Mouse (Mus musculus) midbrain, embryonic 13.5 days (tissue): Measurements from ENCODE around the gene Cand1. TPM values are rescaled to one million over a fixed set of nuclear protein-coding genes. Genes with fewer than 3 reads are reported as not detected.

ENCODE experiments used
- ATAC-seq: fragments of 200-750 bp; cut with Nextera tagmentation; 2 replicates; pipeline ENCODE4 v1.8.0; 2017; ENCODE audit warnings: mild to moderate bottlenecking, moderate TSS enrichment, moderate library complexity
- H3K27ac ChIP-seq: fragments of 300-500 bp; sonication (generic); 2 replicates; pipeline ENCODE4 v1.5.1; 2015; ENCODE audit warnings: inconsistent platforms, mild to moderate bottlenecking, moderate library complexity
- H3K27me3 ChIP-seq: fragments of 300-500 bp; sonication (generic); 2 replicates; pipeline ENCODE4 v1.6.1; 2015; ENCODE audit warnings: mild to moderate bottlenecking, inconsistent platforms
- H3K36me3 ChIP-seq: fragments of 300-500 bp; sonication (generic); 2 replicates; pipeline ENCODE4 v1.6.1; 2015; ENCODE audit warnings: mild to moderate bottlenecking, inconsistent platforms
- H3K4me1 ChIP-seq: fragments of 300-500 bp; sonication (generic); replicated peaks from 2 replicates; pipeline ENCODE4 v1.6.1; 2015; ENCODE audit warnings: inconsistent platforms
- H3K4me2 ChIP-seq: fragments of 300-500 bp; sonication (generic); replicated peaks from 2 replicates; pipeline ENCODE4 v1.6.1; 2015; ENCODE audit warnings: moderate library complexity, mild to moderate bottlenecking, inconsistent platforms
- H3K4me3 ChIP-seq: fragments of 300-500 bp; sonication (generic); replicated peaks from 2 replicates; pipeline ENCODE4 v1.5.1; 2015; ENCODE audit warnings: mild to moderate bottlenecking, inconsistent platforms
- H3K9ac ChIP-seq: fragments of 300-500 bp; sonication (generic); replicated peaks from 2 replicates; pipeline ENCODE4 v1.6.1; 2015; ENCODE audit warnings: mild to moderate bottlenecking, inconsistent platforms
- H3K9me3 ChIP-seq: fragments of 300-500 bp; sonication (generic); 2 replicates; pipeline ENCODE4 v1.6.1; 2016; ENCODE audit warnings: mild to moderate bottlenecking, inconsistent platforms
- WGBS: fragments of 180-500 bp; shearing (Covaris S2); methylation state at CpG from one replicate; pipeline ENCODE4 v1.1.7; 2015; 5-methylcytosine and 5-hydroxymethylcytosine counted together
- polyA plus RNA-seq: library from polyadenylated mRNA; unstranded; fragments of >200 nt; fragmentation: Nextera tagmentation; extraction: Ambion mirVana; gene quantifications from 2 replicates; pipeline ENCODE4 v1.2.1, GENCODE M21; 2015

The Cand1 gene
- polyA plus RNA-seq: 46.2 and 55.9 TPM in 2 replicates

DNA sequence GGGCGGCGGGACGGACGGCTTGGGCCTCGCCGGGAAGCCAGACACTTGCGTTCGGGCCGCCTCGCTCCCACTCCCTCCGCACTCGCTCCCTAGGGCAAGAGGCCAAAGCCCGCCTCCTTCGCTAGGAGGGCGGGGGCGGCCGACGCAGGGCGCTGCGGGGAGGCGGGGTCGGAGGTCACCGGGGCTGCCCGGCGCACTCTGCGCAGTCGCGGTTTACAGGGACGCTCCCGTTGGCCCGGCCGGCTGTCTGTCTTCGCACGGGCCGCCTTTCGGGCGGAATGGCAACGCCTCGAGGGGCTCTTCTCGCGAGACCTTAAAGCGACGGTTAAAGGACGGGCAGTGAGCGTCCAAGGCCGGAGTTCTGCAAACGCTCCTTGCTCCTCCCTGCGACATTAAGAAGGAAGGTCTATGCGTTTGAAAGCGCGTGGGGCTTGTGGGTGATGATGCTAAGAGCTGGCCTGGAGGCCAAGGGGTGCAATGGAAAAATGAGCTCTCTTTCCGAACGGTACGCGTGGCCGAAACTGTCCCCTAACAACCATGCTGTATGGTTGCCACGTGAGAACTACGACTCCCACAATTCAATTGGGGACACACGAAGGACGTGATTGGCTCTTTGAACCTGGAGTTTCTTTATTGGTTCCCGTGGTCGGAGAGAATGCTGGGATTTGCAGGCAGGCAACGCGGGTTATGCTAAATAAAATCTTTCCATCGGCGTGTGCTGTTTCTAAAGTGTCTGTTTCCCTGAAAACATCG lies at the start of gene Cand1:
Gene Cand1, minus strand, starts transcription at position 87 of the 753 bp plus-strand sequence.
- no peaks in the 10 kb centered on the region for H3K9me3 ChIP-seq
- no peaks in the 10 kb centered on the region for H3K27me3 ChIP-seq
- H3K4me3 ChIP-seq: peak within 1 kb of the TSS; percentile 99
- peak within 1 kb of the TSS; percentile 98 for H3K27ac ChIP-seq
- H3K9ac ChIP-seq: peak within 1 kb of the TSS; percentile 97
- peak; percentile 98 for ATAC-seq
- peaks cover 8% of the 10 kb centered on the region; the same call in 1 of the 2 replicates for H3K36me3 ChIP-seq
- peak within 1 kb of the TSS; percentile 86 for H3K4me2 ChIP-seq
- H3K4me1 ChIP-seq: peaks cover 23% of the 10 kb centered on the region
- under 1% methylated on average over 67 of the region's 67 CpGs for WGBS

DNA sequence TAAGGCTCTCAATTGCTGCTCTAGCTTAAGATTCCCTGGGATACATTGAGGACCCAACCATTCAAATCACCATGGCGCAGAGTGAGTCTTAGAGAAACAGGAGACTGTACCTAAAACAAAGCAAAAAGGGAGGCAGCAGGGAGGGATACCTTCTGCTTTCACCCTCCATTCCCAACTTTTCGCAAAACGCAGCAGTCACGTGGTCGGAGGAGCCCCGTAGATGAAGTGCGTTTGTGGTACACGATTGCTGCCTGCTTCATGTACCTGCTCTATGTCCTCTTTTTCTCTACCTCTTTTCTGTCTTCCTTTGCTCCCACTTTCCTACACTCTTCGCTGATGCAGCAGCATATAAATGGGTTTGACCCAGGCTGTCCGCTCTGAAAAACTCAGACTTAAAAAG lies 39.0 kb upstream of the Cand1 start:
- Histone ChIP-seq H3K36me3 (no peaks in the 10 kb centered on the region), H3K27ac (no peak overlapping the region), H3K27me3 (no peaks in the 10 kb centered on the region), H3K9me3 (no peaks in the 10 kb centered on the region), H3K4me1 (no peaks in the 10 kb centered on the region), H3K4me3 (no peak overlapping the region), H3K9ac (no peak overlapping the region), H3K4me2 (no peak overlapping the region)
- WGBS: 84% methylated on average over 10 of the region's 10 CpGs
- ATAC-seq: no peak

GRCm38 (mm10) chr10:119274333-119274732 lies 34.5 kb upstream of the Cand1 start:
- 88% methylated on average over 6 of the region's 6 CpGs for WGBS
- H3K4me3 ChIP-seq: no peak overlapping the region

DNA sequence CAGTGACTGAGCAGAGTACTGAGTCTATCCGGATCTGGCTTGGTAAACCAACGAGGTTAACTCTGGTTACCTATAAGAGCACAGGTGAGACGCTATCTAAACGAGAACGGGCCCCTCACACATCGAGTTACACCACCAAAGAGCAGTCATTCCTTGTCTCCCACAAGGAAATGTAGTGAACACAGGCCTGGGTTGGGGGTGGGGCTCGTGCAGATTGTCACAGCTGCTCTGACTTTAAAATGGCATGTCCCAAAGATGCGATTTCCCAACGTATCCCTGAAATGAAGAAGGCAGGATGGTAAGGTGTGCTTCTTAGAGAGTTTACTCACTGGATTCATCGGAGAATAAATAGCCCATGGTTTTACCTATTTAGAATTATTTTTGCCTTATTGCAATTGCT lies 32.7 kb upstream of the Cand1 start:
- H3K36me3 ChIP-seq: no peaks in the 10 kb centered on the region
- peaks cover 7% of the 10 kb centered on the region for H3K4me1 ChIP-seq
- H3K9ac ChIP-seq: no peak overlapping the region
- H3K27me3 ChIP-seq: no peaks in the 10 kb centered on the region
- no peaks in the 10 kb centered on the region for H3K9me3 ChIP-seq
- no peak overlapping the region for H3K27ac ChIP-seq
- 88% methylated on average over 10 of the region's 10 CpGs for WGBS
- H3K4me3 ChIP-seq: no peak overlapping the region
- no peak overlapping the region for H3K4me2 ChIP-seq
- ATAC-seq: no peak

More at GRCm38 (mm10) chr10:119274333-119274732, 34.5 kb upstream of the Cand1 start:
- Histone ChIP-seq H3K4me1 (peaks cover 7% of the 10 kb centered on the region), H3K27ac (no peak overlapping the region), H3K36me3 (no peaks in the 10 kb centered on the region), H3K9me3 (no peaks in the 10 kb centered on the region), H3K9ac (no peak overlapping the region), H3K4me2 (no peak overlapping the region), H3K27me3 (no peaks in the 10 kb centered on the region)
- ATAC-seq: no peak

DNA sequence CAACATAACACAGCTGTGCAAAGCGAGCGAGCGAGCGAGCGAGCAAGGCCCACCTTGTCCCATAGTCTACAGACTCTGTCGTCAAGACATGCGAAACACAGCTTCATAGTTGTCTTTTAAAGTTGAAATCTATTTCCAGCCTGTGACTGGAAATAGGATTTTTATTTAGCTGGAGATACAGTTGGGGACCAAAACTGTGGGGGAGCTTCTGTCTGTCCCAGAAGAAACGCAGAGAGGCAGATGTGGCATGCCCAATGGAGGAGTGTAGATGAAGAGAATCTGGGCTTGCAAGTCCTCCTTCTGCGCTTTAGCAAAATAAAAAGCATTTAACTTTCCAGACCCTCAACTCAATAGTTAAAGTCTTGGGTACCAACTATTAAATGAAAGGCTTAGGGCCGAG lies 32.1 kb upstream of the Cand1 start:
- H3K4me3 ChIP-seq: no peak overlapping the region
- peaks cover 7% of the 10 kb centered on the region for H3K4me1 ChIP-seq
- H3K4me2 ChIP-seq: no peak overlapping the region
- H3K27me3 ChIP-seq: no peaks in the 10 kb centered on the region
- no peaks in the 10 kb centered on the region for H3K9me3 ChIP-seq
- H3K36me3 ChIP-seq: no peaks in the 10 kb centered on the region
- no peak overlapping the region for H3K27ac ChIP-seq
- no peak for ATAC-seq
- H3K9ac ChIP-seq: no peak overlapping the region
- WGBS: 92% methylated on average over 10 of the region's 10 CpGs

GRCm38 (mm10) chr10:119271101-119271500 lies 31.2 kb upstream of the Cand1 start:
- Histone ChIP-seq H3K27me3 (no peaks in the 10 kb centered on the region), H3K4me1 (peaks cover 7% of the 10 kb centered on the region), H3K36me3 (no peaks in the 10 kb centered on the region), H3K4me3 (no peak overlapping the region), H3K27ac (no peak overlapping the region), H3K9ac (no peak overlapping the region), H3K4me2 (no peak overlapping the region), H3K9me3 (no peaks in the 10 kb centered on the region)
- no peak for ATAC-seq
- WGBS: 86% methylated on average over 10 of the region's 10 CpGs

DNA sequence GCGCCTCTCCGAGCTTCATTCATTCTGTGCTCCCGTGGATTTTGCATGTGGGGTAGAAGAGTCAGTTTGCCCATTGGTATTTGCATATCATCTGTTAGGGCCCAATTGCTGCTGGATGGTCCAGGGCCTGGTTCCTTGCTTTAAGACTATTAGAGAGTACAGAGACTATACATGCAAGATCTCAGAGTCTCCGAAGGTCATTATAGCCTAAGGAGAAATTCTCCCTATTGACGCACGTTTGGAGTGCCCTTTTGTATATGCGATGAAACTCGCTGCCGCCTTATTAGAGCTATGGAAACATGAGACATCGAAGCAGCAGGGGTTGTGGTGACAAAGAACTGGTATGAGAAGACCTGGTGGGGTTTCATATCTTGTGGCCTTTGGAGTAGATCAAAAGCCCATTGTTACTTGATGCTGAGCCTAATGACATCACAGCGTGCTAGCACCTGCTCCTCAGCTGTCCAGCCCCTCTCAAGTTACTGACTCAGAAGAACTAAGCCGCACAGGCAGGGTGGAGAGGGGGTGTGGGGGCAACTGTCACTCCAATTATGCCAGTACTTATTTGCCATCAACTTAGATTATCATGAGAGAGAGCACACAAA lies 30.6 kb upstream of the Cand1 start:
- 34% methylated on average over 12 of the region's 12 CpGs for WGBS
- H3K9ac ChIP-seq: no peak overlapping the region
- H3K9me3 ChIP-seq: no peaks in the 10 kb centered on the region
- no peak overlapping the region for H3K4me3 ChIP-seq
- no peak overlapping the region for H3K4me2 ChIP-seq
- peaks cover 7% of the 10 kb centered on the region for H3K4me1 ChIP-seq
- no peak overlapping the region for H3K27ac ChIP-seq
- no peaks in the 10 kb centered on the region for H3K36me3 ChIP-seq
- peak; percentile 82 for ATAC-seq
- H3K27me3 ChIP-seq: no peaks in the 10 kb centered on the region

- Histone ChIP-seq H3K27ac (no peak overlapping the region), H3K9me3 (no peaks in the 10 kb centered on the region; the same call in 1 of the 2 replicates), H3K4me2 (no peak overlapping the region), H3K27me3 (no peaks in the 10 kb centered on the region), H3K4me3 (no peak overlapping the region), H3K36me3 (no peaks in the 10 kb centered on the region), H3K4me1 (no peaks in the 10 kb centered on the region), H3K9ac (no peak overlapping the region)
- no peak for ATAC-seq
- 75% methylated on average over 7 of the region's 7 CpGs for WGBS
Observed at GRCm38 (mm10) chr10:119264761-119265160, 24.9 kb upstream of the Cand1 start.

- H3K4me2 ChIP-seq: no peak overlapping the region
- no peaks in the 10 kb centered on the region for H3K4me1 ChIP-seq
- 89% methylated on average over 5 of the region's 5 CpGs for WGBS
- no peak overlapping the region for H3K27ac ChIP-seq
- no peak overlapping the region for H3K9ac ChIP-seq
- H3K27me3 ChIP-seq: no peaks in the 10 kb centered on the region
- H3K9me3 ChIP-seq: no peaks in the 10 kb centered on the region; the same call in 1 of the 2 replicates
- no peaks in the 10 kb centered on the region for H3K36me3 ChIP-seq
- no peak for ATAC-seq
- no peak overlapping the region for H3K4me3 ChIP-seq
Observed at GRCm38 (mm10) chr10:119262821-119263220, 23.0 kb upstream of the Cand1 start.

DNA sequence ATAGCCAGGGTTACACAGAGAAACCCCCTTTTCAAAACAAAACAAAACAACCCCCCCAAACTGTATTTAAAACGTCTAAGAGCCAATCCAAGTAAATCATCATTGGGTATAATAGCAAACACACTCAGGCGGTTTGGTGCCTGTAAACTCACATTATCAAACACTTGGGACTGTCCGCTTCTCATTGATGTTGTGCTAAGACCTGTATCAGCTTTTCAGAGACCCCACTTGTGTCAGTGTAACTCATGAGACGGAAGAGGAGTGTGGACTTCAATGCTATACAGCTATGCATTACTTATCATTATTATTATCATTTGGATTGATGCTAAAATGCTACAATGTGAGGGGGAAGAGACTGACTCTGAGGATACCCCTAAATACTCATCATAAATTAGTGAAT lies 18.0 kb upstream of the Cand1 start:
- no peaks in the 10 kb centered on the region for H3K27me3 ChIP-seq
- no peak overlapping the region for H3K4me2 ChIP-seq
- H3K36me3 ChIP-seq: no peaks in the 10 kb centered on the region
- no peak overlapping the region for H3K9ac ChIP-seq
- no peak overlapping the region for H3K4me3 ChIP-seq
- H3K4me1 ChIP-seq: no peaks in the 10 kb centered on the region
- no peaks in the 10 kb centered on the region for H3K9me3 ChIP-seq
- WGBS: 80% methylated on average over 4 of the region's 4 CpGs
- H3K27ac ChIP-seq: no peak overlapping the region
- no peak for ATAC-seq

- H3K4me2 ChIP-seq: no peak overlapping the region
- ATAC-seq: no peak
- no peaks in the 10 kb centered on the region for H3K27me3 ChIP-seq
- H3K36me3 ChIP-seq: no peaks in the 10 kb centered on the region
- H3K27ac ChIP-seq: no peak overlapping the region
- WGBS: 84% methylated on average over 14 of the region's 14 CpGs
- H3K9me3 ChIP-seq: no peaks in the 10 kb centered on the region
- no peak overlapping the region for H3K4me3 ChIP-seq
- peaks cover 6% of the 10 kb centered on the region for H3K4me1 ChIP-seq
- no peak overlapping the region for H3K9ac ChIP-seq
Observed at GRCm38 (mm10) chr10:119244146-119244545, 4.3 kb upstream of the Cand1 start.

GRCm38 (mm10) chr10:119240722-119241089 lies 851 bp upstream of the Cand1 start:
- no peaks in the 10 kb centered on the region for H3K27me3 ChIP-seq
- ATAC-seq: peak; percentile 0; the same call in 1 of the 2 replicates
- peaks cover 3% of the 10 kb centered on the region; the same call in 1 of the 2 replicates for H3K36me3 ChIP-seq
- no peaks in the 10 kb centered on the region for H3K9me3 ChIP-seq
- peak overlapping the region; percentile 86 for H3K4me2 ChIP-seq
- peak overlapping the region; percentile 99 for H3K4me3 ChIP-seq
- 2% methylated on average over 9 of the region's 9 CpGs for WGBS
- peak overlapping the region; percentile 98 for H3K27ac ChIP-seq
- H3K4me1 ChIP-seq: peaks cover 23% of the 10 kb centered on the region
- peak overlapping the region; percentile 69 for H3K9ac ChIP-seq
